Mouse (Mus musculus) cerebellum, adult 2 months (tissue): ENCODE data around the gene Gjd2. TPM values are rescaled to one million over a fixed set of nuclear protein-coding genes. Genes with fewer than 3 reads are reported as not detected.

Source experiments
- DNase-seq, 2 experiments: peaks; one replicate each; pipeline ENCODE4 v3.0.0; 2021
- H3K27ac ChIP-seq: fragments of 200-500 bp; 2 replicates; pipeline ENCODE4 v1.5.1; 2012; ENCODE audit warnings: low read length, control low read depth, inconsistent platforms; ENCODE audit not compliant: insufficient read depth
- H3K27me3 ChIP-seq: fragments of 200-500 bp; 2 replicates; pipeline ENCODE4 v1.6.1; 2012; ENCODE audit warnings: inconsistent platforms, mild to moderate bottlenecking, low read length, moderate library complexity; ENCODE audit not compliant: control insufficient read depth, insufficient read depth
- H3K4me1 ChIP-seq: fragments of 200-500 bp; 2 replicates; pipeline ENCODE4 v1.6.1; 2011; ENCODE audit warnings: low read length; ENCODE audit not compliant: control insufficient read depth, insufficient read depth
- H3K4me3 ChIP-seq: fragments of 200-500 bp; replicated peaks from 2 replicates; pipeline ENCODE3; 2011; ENCODE audit warnings: mild to moderate bottlenecking, low read depth, low read length, control low read depth; ENCODE audit not compliant: insufficient read depth
- CTCF ChIP-seq: fragments of 200-500 bp; IDR thresholded peaks from 2 replicates; pipeline ENCODE4 v1.5.1; 2011; ENCODE audit warnings: low read depth, mild to moderate bottlenecking, control low read depth, low read length, moderate library complexity, borderline replicate concordance; ENCODE audit not compliant: insufficient read depth
- POLR2A ChIP-seq: fragments of 200-500 bp; IDR thresholded peaks from 2 replicates; pipeline ENCODE4 v1.6.1; 2011; ENCODE audit warnings: low read length, control low read depth, borderline replicate concordance; ENCODE audit not compliant: insufficient read depth
- WGBS: fragments of 180-500 bp; shearing (Covaris S2); methylation state at CpG from one replicate; pipeline ENCODE4 v1.1.7; 2018; 5-methylcytosine and 5-hydroxymethylcytosine counted together
- polyA plus RNA-seq: library from polyadenylated mRNA; depleted of rRNA; stranded (reverse); fragments of >200 nt; gene quantifications from 2 replicates; pipeline ENCODE4 v1.2.3, GENCODE M21; 2012; rRNA removed

Gjd2 gene
- polyA plus RNA-seq, 1 experiment: 12.8 TPM

DNA sequence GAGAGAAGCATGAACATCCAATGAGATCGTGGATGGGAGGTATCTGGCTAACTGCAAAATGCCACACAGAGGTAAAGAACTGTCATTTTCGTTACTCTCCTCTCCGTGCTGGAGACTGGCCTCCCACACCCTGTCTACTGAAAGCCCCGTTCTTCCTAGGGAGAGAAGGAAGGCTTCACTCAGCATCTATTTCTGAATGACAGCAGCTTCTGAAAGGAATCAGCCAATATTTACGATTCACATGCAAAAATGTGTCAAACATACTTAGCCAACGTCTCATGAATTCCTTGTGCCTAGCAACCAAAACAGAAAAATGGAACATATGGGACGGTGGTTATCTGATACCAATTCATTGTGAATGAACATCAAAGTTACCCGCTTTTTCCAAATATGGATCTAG, 15.9 kb downstream of the Gjd2 start:
- no peak overlapping the region for H3K27ac ChIP-seq
- H3K4me1 ChIP-seq: no peaks in the 10 kb centered on the region
- no peak overlapping the region for H3K4me3 ChIP-seq
- WGBS: 24% methylated on average over 8 of the region's 8 CpGs
- DNase-seq: no peak
- TF ChIP-seq CTCF: no peak
- no peak for TF ChIP-seq POLR2A
- H3K27me3 ChIP-seq: no peaks in the 10 kb centered on the region; the same call in 1 of the 2 replicates

DNA sequence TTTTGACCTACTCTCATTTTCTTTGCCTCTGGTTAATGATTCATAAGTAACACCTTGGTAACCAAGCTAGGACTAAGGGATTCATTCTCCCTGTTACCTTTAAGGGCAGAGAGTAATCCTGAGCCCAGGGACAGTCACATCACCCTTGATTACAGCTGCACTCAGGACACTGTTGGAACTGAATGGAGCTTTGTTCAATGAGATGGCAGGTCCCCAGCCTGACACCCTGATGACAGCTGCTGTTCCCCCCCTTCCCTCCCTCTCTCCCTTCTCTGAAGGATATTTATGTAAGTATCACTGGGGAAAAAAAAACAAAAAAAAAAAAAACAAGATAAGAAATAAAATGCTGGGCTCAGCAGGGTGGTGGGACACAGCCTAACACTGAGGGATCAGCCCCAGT, 16.5 kb downstream of the Gjd2 start:
- TF ChIP-seq CTCF (no peak), POLR2A (no peak)
- no peaks in the 10 kb centered on the region; the same call in 1 of the 2 replicates for H3K27me3 ChIP-seq
- no peak for DNase-seq
- H3K4me1 ChIP-seq: no peaks in the 10 kb centered on the region
- no peak overlapping the region for H3K27ac ChIP-seq
- H3K4me3 ChIP-seq: no peak overlapping the region

DNA sequence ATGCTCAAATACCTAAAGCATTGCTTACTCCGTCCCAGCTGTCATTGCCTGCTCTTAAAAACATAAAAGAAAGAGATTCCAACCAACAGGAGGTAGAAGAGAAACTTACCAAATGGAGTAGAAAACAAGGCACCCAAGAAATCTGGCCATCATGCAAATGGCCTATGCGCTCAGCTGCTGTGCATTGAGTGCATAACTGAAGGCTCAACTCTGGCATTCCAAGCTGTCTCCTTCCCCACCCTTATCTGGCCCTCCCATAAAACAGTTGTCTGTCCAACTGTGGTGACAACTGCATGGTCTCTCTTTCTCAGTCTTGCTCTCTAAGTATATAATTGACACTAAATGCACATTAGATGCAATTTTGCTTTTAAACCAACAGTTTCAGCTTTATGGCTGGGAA, 28.5 kb downstream of the Gjd2 start:
- WGBS: 75% methylated on average over 2 of the region's 2 CpGs
- no peak overlapping the region for H3K4me3 ChIP-seq
- no peak overlapping the region for H3K27ac ChIP-seq
- H3K27me3 ChIP-seq: no peaks in the 10 kb centered on the region
- DNase-seq: no peak
- no peak for TF ChIP-seq POLR2A
- no peak for TF ChIP-seq CTCF
- 0 out of 2 replicates have a peak, but pooled peaks cover 2% of the 10 kb centered on the region for H3K4me1 ChIP-seq

DNA sequence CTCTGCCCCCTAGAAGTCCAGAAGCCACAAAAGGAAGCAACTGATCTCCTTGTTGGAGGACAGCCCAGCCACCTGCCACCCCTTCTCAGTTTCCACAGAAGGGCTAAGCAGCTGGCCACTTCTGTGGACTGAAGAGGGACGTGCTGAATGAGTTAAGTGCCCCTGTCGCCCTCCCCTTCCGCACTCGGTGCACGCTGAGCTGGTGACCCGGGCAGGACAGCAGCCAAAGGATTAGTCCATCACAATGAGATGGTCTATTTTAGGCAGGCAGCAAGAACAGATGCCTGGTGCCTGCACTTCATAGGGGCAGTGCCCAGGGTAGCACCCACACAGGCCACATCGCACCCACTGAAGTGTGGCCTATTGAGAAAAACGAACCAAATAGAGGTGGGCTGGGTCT, 32.8 kb downstream of the Gjd2 start:
- Histone ChIP-seq H3K4me3 (no peak overlapping the region), H3K27ac (no peak overlapping the region), H3K4me1 (0 out of 2 replicates have a peak, but pooled peaks cover 2% of the 10 kb centered on the region), H3K27me3 (no peaks in the 10 kb centered on the region)
- DNase-seq: peak in 1 of 2 experiments; percentile 16
- no peak for TF ChIP-seq CTCF
- no peak for TF ChIP-seq POLR2A
- 10% methylated on average over 8 of the region's 8 CpGs for WGBS

DNA sequence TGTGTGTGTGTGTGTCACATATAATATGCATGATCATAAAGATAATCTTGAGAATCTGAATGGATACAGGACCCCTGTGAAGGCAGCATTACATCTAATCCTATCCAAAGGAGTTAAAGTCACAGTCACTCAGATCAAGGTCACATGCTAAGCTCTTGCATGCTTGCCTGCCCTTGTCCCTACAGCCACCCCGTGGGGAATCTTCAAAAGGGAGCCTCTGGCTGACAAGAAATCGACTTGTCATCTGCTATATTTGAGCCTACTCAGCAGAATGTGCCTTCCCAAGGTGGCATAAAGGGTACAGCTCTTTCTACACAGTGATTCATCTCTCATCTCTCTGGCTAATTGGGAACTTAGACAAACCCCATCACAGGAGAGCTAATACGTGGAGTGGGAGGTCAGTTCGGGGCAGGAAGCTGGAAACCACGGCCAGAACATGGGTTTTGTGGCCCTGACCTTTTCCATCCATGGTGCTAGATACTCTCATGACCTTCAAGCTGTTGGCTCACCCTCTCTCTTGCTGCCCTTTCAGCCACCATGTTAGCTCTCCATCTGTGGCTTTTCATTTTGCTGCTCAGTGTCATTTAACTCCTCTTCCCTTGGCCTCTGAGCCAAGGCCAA, 35.2 kb downstream of the Gjd2 start:
- DNase-seq: no peak
- H3K27ac ChIP-seq: no peak overlapping the region
- TF ChIP-seq POLR2A (no peak), CTCF (no peak)
- H3K4me1 ChIP-seq: 0 out of 2 replicates have a peak, but pooled peaks cover 2% of the 10 kb centered on the region
- 58% methylated on average over 5 of the region's 5 CpGs for whole genome bisulfite sequencing
- H3K27me3 ChIP-seq: no peaks in the 10 kb centered on the region
- H3K4me3 ChIP-seq: no peak overlapping the region

DNA sequence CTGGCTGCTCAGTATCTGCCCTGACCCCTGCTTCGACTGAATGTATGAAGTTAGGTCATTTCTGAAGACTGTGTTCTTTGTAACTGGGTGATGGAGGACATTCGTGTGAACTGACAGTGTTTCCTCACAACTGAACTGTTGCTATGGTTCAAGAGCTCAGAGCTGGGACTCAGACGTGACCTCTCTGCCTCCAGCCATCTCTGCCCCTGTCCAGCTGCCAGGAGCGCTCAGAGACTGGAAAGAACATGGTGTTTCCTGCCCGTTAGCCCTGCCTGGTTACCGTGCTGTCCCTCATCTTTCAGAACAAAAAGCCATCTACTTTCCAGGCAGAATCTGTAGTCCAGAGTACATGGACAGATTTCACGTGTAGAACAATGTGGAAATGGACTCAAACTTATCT, 39.5 kb downstream of the Gjd2 start:
- 64% methylated on average over 7 of the region's 7 CpGs for WGBS
- no peak overlapping the region for H3K4me3 ChIP-seq
- TF ChIP-seq POLR2A (no peak), CTCF (no peak)
- H3K27ac ChIP-seq: no peak overlapping the region
- no peak for DNase-seq
- H3K27me3 ChIP-seq: no peaks in the 10 kb centered on the region; the same call in 1 of the 2 replicates
- H3K4me1 ChIP-seq: no peaks in the 10 kb centered on the region

DNA sequence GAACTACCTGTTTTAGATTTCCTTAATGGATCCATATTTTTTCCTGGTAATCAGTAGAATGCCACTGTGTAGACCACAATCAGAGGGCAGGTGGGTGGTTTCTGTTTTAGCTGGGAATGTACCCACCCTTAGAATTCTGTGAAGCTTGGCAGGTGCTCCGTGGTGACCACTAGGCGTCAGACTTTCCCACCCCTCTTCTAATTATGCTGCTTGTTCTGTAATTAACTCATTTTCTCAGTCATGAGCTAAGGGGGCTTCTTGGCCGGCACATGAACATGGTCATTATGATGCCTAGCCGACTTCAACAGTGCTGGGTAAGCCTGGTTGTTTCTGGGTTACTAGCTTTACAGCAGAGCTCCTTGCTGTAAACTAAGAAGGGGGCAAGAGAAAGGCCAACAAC, 47.0 kb downstream of the Gjd2 start:
- no peak for DNase-seq
- Histone ChIP-seq H3K4me1 (no peaks in the 10 kb centered on the region), H3K27me3 (no peaks in the 10 kb centered on the region; the same call in 1 of the 2 replicates), H3K27ac (no peak overlapping the region), H3K4me3 (no peak overlapping the region)
- 10% methylated on average over 4 of the region's 4 CpGs for WGBS
- peak; percentile 31; the same call in 1 of the 2 replicates for TF ChIP-seq CTCF
- no peak for TF ChIP-seq POLR2A

Other genes starting within 250 kb of the Gjd2 start
- 331 and 341 TPM in 2 replicates for gene Scg5, start 184.5 kb downstream of the Gjd2 start, polyA plus RNA-seq
- 1.8 and 1.9 TPM in 2 replicates for gene Arhgap11a, start 165.0 kb downstream of the Gjd2 start, polyA plus RNA-seq
- gene Actc1, start 39.9 kb upstream of the Gjd2 start, polyA plus RNA-seq: not detected in 2 replicates
- 27.3 and 31.6 TPM in 2 replicates for gene Aqr, start 173.4 kb upstream of the Gjd2 start, polyA plus RNA-seq
- 11.3 and 11.8 TPM in 2 replicates for gene Zfp770, start 187.8 kb upstream of the Gjd2 start, polyA plus RNA-seq